Mouse (Mus musculus) MEL (cell line): ENCODE measurements around the gene Egln3. TPM values are rescaled to one million over a fixed set of nuclear protein-coding genes. Genes with fewer than 3 reads are reported as not detected.

ENCODE experiments used
- DNase-seq: peaks from one replicate; pipeline ENCODE4 v3.0.0; 2011; ENCODE audit warnings: low read depth, low spot score
- H3K27ac ChIP-seq: 2 replicates; pipeline ENCODE4 v1.5.1; 2012; ENCODE audit warnings: low read depth, mild to moderate bottlenecking, control low read depth, low read length, moderate library complexity; ENCODE audit not compliant: control insufficient read depth
- H3K27me3 ChIP-seq, 2 experiments: fragments of 150-350 bp in 1 of 2; sonication (generic) in 1 of 2; 2 replicates each; pipeline ENCODE4 v1.6.1; 2012; ENCODE audit warnings: low read length in 2 of 2, mild to moderate bottlenecking in 2 of 2, improper control_type of control experiment in 1 of 2, moderate library complexity in 1 of 2; ENCODE audit not compliant: insufficient read depth in 2 of 2, control insufficient read depth in 1 of 2
- H3K36me3 ChIP-seq, 2 experiments: 2 replicates each; pipeline ENCODE4 v1.6.1; 2012 to 2014; ENCODE audit warnings: low read length in 2 of 2, improper control_type of control experiment in 1 of 2, inconsistent platforms in 1 of 2, mild to moderate bottlenecking in 1 of 2; ENCODE audit not compliant: insufficient read depth in 2 of 2, control insufficient read depth in 1 of 2
- H3K4me1 ChIP-seq, 2 experiments: fragments of 150-350 bp in 1 of 2; sonication (generic) in 1 of 2; 2 replicates each; pipeline ENCODE4 v1.6.1; 2012; ENCODE audit warnings: low read length in 2 of 2, improper control_type of control experiment in 1 of 2, mild to moderate bottlenecking in 1 of 2; ENCODE audit not compliant: insufficient read depth in 2 of 2, control insufficient read depth in 1 of 2
- H3K4me3 ChIP-seq, 2 experiments: fragments of 150-350 bp in 1 of 2; sonication (generic) in 1 of 2; 2 replicates each; pipeline ENCODE4 v1.5.1; 2012; ENCODE audit warnings: low read depth in 2 of 2, low read length in 2 of 2, mild to moderate bottlenecking in 2 of 2, moderate library complexity in 2 of 2, control low read depth in 1 of 2, improper control_type of control experiment in 1 of 2; ENCODE audit not compliant: control insufficient read depth in 1 of 2, insufficient read depth in 1 of 2
- H3K79me2 ChIP-seq: 2 replicates; pipeline ENCODE4 v1.6.1; 2012; ENCODE audit warnings: mild to moderate bottlenecking, low read length, moderate library complexity; ENCODE audit not compliant: control insufficient read depth, poor library complexity, insufficient read depth
- H3K9ac ChIP-seq: 2 replicates; pipeline ENCODE4 v1.6.1; 2012; ENCODE audit warnings: low read depth, mild to moderate bottlenecking, control low read depth, low read length, moderate library complexity; ENCODE audit not compliant: control insufficient read depth, poor library complexity, severe bottlenecking
- H3K9me3 ChIP-seq: fragments of 150-350 bp; sonication (generic); replicated peaks from 2 replicates; pipeline ENCODE4 v1.6.1; 2012; ENCODE audit warnings: mild to moderate bottlenecking, low read length, improper control_type of control experiment, moderate library complexity; ENCODE audit not compliant: insufficient read depth
- BHLHE40 ChIP-seq: IDR thresholded peaks from 2 replicates; pipeline ENCODE4 v1.6.1; 2012; ENCODE audit warnings: low read depth, mild to moderate bottlenecking, inconsistent platforms, low read length, improper control_type of control experiment, borderline replicate concordance
- CHD1 ChIP-seq: IDR thresholded peaks from 2 replicates; pipeline ENCODE4 v1.6.1; 2012; ENCODE audit warnings: low read depth, mild to moderate bottlenecking, inconsistent platforms, low read length, improper control_type of control experiment
- EP300 ChIP-seq, 2 experiments: IDR thresholded peaks; 2 replicates each; pipeline ENCODE4 v1.6.1; 2011; ENCODE audit warnings: improper control_type of control experiment in 2 of 2, low read length in 2 of 2, low read depth in 1 of 2, mild to moderate bottlenecking in 1 of 2
- ETS1 ChIP-seq: IDR thresholded peaks from 2 replicates; pipeline ENCODE4 v1.6.1; 2012; ENCODE audit warnings: low read depth, mild to moderate bottlenecking, inconsistent platforms, low read length, improper control_type of control experiment, moderate library complexity
- GABPA ChIP-seq: IDR thresholded peaks from 2 replicates; pipeline ENCODE4 v1.6.1; 2012; ENCODE audit warnings: low read depth, mild to moderate bottlenecking, inconsistent platforms, low read length, improper control_type of control experiment, moderate library complexity
- GATA1 ChIP-seq: IDR thresholded peaks from 2 replicates; pipeline ENCODE4 v1.6.1; 2011; ENCODE audit warnings: low read depth, low read length, improper control_type of control experiment
- MAFK ChIP-seq: IDR thresholded peaks from 2 replicates; pipeline ENCODE4 v1.6.1; 2011; ENCODE audit warnings: low read depth, mild to moderate bottlenecking, low read length, improper control_type of control experiment, borderline replicate concordance
- MAX ChIP-seq: IDR thresholded peaks from 2 replicates; pipeline ENCODE4 v1.6.1; 2011; ENCODE audit warnings: low read length, improper control_type of control experiment
- MAZ ChIP-seq: IDR thresholded peaks from 2 replicates; pipeline ENCODE4 v1.6.1; 2012; ENCODE audit warnings: low read depth, mild to moderate bottlenecking, inconsistent platforms, low read length, improper control_type of control experiment
- MXI1 ChIP-seq: IDR thresholded peaks from 2 replicates; pipeline ENCODE4 v1.6.1; 2011; ENCODE audit warnings: mild to moderate bottlenecking, low read depth, low read length, improper control_type of control experiment
- NELFE ChIP-seq: IDR thresholded peaks from 2 replicates; pipeline ENCODE4 v1.6.1; 2011; ENCODE audit warnings: low read depth, low read length, improper control_type of control experiment
- POLR2A ChIP-seq, 2 experiments: IDR thresholded peaks; 2 replicates each; pipeline ENCODE4 v1.6.1; 2011 to 2012; ENCODE audit warnings: low read length in 2 of 2, mild to moderate bottlenecking in 2 of 2, control low read depth in 1 of 2, improper control_type of control experiment in 1 of 2, low read depth in 1 of 2, moderate library complexity in 1 of 2; ENCODE audit not compliant: control insufficient read depth in 1 of 2, insufficient read depth in 1 of 2, poor library complexity in 1 of 2
- RCOR1 ChIP-seq: IDR thresholded peaks from 2 replicates; pipeline ENCODE4 v1.6.1; 2012; ENCODE audit warnings: low read depth, mild to moderate bottlenecking, inconsistent platforms, low read length, improper control_type of control experiment
- SIN3A ChIP-seq: IDR thresholded peaks from 2 replicates; pipeline ENCODE4 v1.6.1; 2012; ENCODE audit warnings: low read length, improper control_type of control experiment, inconsistent platforms
- TAL1 ChIP-seq: IDR thresholded peaks from 2 replicates; pipeline ENCODE4 v1.6.1; 2012; ENCODE audit warnings: mild to moderate bottlenecking, inconsistent platforms, low read length, moderate library complexity, mixed read lengths
- TCF12 ChIP-seq: IDR thresholded peaks from 2 replicates; pipeline ENCODE4 v1.6.1; 2014; ENCODE audit warnings: low read depth, mild to moderate bottlenecking, inconsistent platforms, low read length, improper control_type of control experiment, moderate library complexity
- USF2 ChIP-seq, 2 experiments: IDR thresholded peaks; 2 replicates each; pipeline ENCODE4 v1.6.1; 2011 to 2012; ENCODE audit warnings: improper control_type of control experiment in 2 of 2, low read length in 2 of 2, borderline replicate concordance in 1 of 2, inconsistent platforms in 1 of 2, low read depth in 1 of 2, mild to moderate bottlenecking in 1 of 2; ENCODE audit not compliant: insufficient read depth in 1 of 2
- ZC3H11A ChIP-seq: IDR thresholded peaks from 2 replicates; pipeline ENCODE4 v1.6.1; 2012; ENCODE audit warnings: low read depth, mild to moderate bottlenecking, inconsistent platforms, low read length, improper control_type of control experiment
- ZKSCAN1 ChIP-seq: IDR thresholded peaks from 2 replicates; pipeline ENCODE4 v1.6.1; 2012; ENCODE audit warnings: low read depth, mild to moderate bottlenecking, inconsistent platforms, low read length, improper control_type of control experiment, moderate library complexity
- ZMIZ1 ChIP-seq: IDR thresholded peaks from 2 replicates; pipeline ENCODE4 v1.6.1; 2012; ENCODE audit warnings: low read depth, mild to moderate bottlenecking, inconsistent platforms, low read length, improper control_type of control experiment, moderate library complexity
- ZNF384 ChIP-seq: IDR thresholded peaks from 2 replicates; pipeline ENCODE4 v1.6.1; 2012; ENCODE audit warnings: low read depth, mild to moderate bottlenecking, inconsistent platforms, low read length, improper control_type of control experiment
- polyA plus RNA-seq, 2 experiments: library from polyadenylated mRNA; stranded (reverse) in 1 of 2; unstranded in 1 of 2; fragments of >175 nt in 1 of 2; fragments of >200 nt in 1 of 2; gene quantifications; 2 replicates each; pipeline versions ENCODE4 v1.2.1 to v1.2.4; 2012; ENCODE audit warnings: low replicate concordance in 2 of 2, low read depth in 1 of 2; ENCODE audit not compliant: insufficient read length in 2 of 2, insufficient read depth in 1 of 2, missing spikeins in 1 of 2
- total RNA-seq: library from RNA; depleted of rRNA; stranded (reverse); fragments of 300-350 nt; gene quantifications from 2 replicates; pipeline ENCODE4 v1.2.3, GENCODE M21; 2012

Gene Egln3
- total and polyA plus RNA-seq, 3 experiments = 3.2 to 30.1 TPM; not detected in 1

- Histone ChIP-seq H3K4me3 (peak overlapping the region; percentile 41 to 83), H3K36me3 (peaks cover 0 to 15% of the 10 kb centered on the region in 2 experiments; a peak in 3 of 4 replicates), H3K27ac (peak overlapping the region; percentile 6; the same call in 1 of the 2 replicates), H3K9me3 (no peaks in the 10 kb centered on the region), H3K9ac (peak overlapping the region; percentile 49), H3K79me2 (no peaks in the 10 kb centered on the region), H3K4me1 (peaks cover 24 to 28% of the 10 kb centered on the region in 2 experiments), H3K27me3 (no peaks in the 10 kb centered on the region)
- TF ChIP-seq CHD1 (0 out of 2 replicates have a peak, but pooled peaks have one; percentile 25), POLR2A (IDR thresholded peaks at IDR 0.05; ENCODE audit: control insufficient read depth in 1 of 2, insufficient read depth in 1 of 2, low read depth in 1 of 2, low read length in 2 of 2, poor library complexity in 1 of 2) (peak in 1 of 2 experiments; percentile 42; a peak in 1 of 4 replicates), MAFK (no peak), ETS1 (peak; percentile 76; the same call in 1 of the 2 replicates), EP300 (IDR thresholded peaks at IDR 0.05; ENCODE audit: low read depth in 1 of 2, low read length in 2 of 2) (peak in 1 of 2 experiments; percentile 52; a peak in 2 of 4 replicates), MAZ (peak; percentile 84), ZC3H11A (peak; percentile 1; the same call in 1 of the 2 replicates), BHLHE40 (peak; percentile 71; the same call in 1 of the 2 replicates), MXI1 (peak; percentile 74), SIN3A (peak; percentile 53), ZNF384 (no peak), NELFE (peak; percentile 28; the same call in 1 of the 2 replicates), GABPA (0 out of 2 replicates have a peak, but pooled peaks have one; percentile 38), RCOR1 (no peak), ZMIZ1 (0 out of 2 replicates have a peak, but pooled peaks have one; percentile 35), TCF12 (peak; percentile 46; the same call in 1 of the 2 replicates), MAX (peak; percentile 69), USF2 (IDR thresholded peaks at IDR 0.05; ENCODE audit: borderline replicate concordance in 1 of 2, insufficient read depth in 1 of 2, low read depth in 1 of 2, low read length in 2 of 2) (no peak)
- DNase-seq = peak; percentile 97
Observed at GRCm38 (mm10) chr12:54191608-54192304, 11.9 kb downstream of the Egln3 start.

GRCm38 (mm10) chr12:54191181-54191580 lies 12.5 kb downstream of the Egln3 start:
- Histone ChIP-seq H3K36me3 (peaks cover 0 to 15% of the 10 kb centered on the region in 2 experiments; a peak in 3 of 4 replicates), H3K9me3 (no peaks in the 10 kb centered on the region), H3K27ac (peak overlapping the region; percentile 8; the same call in 1 of the 2 replicates), H3K27me3 (no peaks in the 10 kb centered on the region), H3K9ac (peak overlapping the region; percentile 12; the same call in 1 of the 2 replicates), H3K4me3 (peak overlapping the region; percentile 14 to 62), H3K4me1 (peaks cover 24 to 28% of the 10 kb centered on the region in 2 experiments), H3K79me2 (no peaks in the 10 kb centered on the region)
- TF ChIP-seq TAL1 = peak; percentile 42
- no peak for TF ChIP-seq GABPA
- TF ChIP-seq MAFK = no peak
- TF ChIP-seq GATA1 = 0 out of 2 replicates have a peak, but pooled peaks have one; percentile 6
- no peak for TF ChIP-seq ZKSCAN1
- peak; percentile 66 for DNase-seq
